Mouse (Mus musculus) midbrain, embryonic 16.5 days (tissue): ENCODE measurements at regions not wholly inside any gene's neighbourhood (a gene's known extent, or its start where the extent isn't known, plus 50 kb on each side); places are given as distances from the start of the nearest gene placed in this dataset.

ENCODE experiments used
- ATAC-seq: fragments of 200-750 bp; cut with Nextera tagmentation; 2 replicates; pipeline ENCODE4 v1.8.0; 2017; ENCODE audit warnings: moderate TSS enrichment
- H3K27ac ChIP-seq: fragments of 300-500 bp; sonication (generic); 2 replicates; pipeline ENCODE4 v1.5.1; 2014; ENCODE audit warnings: mild to moderate bottlenecking, low read length, mixed read lengths
- H3K27me3 ChIP-seq: fragments of 300-500 bp; sonication (generic); 2 replicates; pipeline ENCODE4 v1.6.1; 2014; ENCODE audit warnings: low read depth, low read length, mixed read lengths; ENCODE audit not compliant: control insufficient read depth, insufficient read depth
- H3K36me3 ChIP-seq: fragments of 300-500 bp; sonication (generic); 2 replicates; pipeline ENCODE4 v1.6.1; 2014; ENCODE audit warnings: mild to moderate bottlenecking, low read length, moderate library complexity, mixed read lengths; ENCODE audit not compliant: control insufficient read depth, insufficient read depth
- H3K4me1 ChIP-seq: fragments of 300-500 bp; sonication (generic); 2 replicates; pipeline ENCODE4 v1.6.1; 2014; ENCODE audit warnings: mild to moderate bottlenecking, low read length, mixed read lengths; ENCODE audit not compliant: control insufficient read depth, insufficient read depth
- H3K4me2 ChIP-seq: fragments of 300-500 bp; sonication (generic); 2 replicates; pipeline ENCODE4 v1.6.1; 2014; ENCODE audit warnings: mild to moderate bottlenecking, low read length, mixed read lengths
- H3K4me3 ChIP-seq: fragments of 300-500 bp; sonication (generic); 2 replicates; pipeline ENCODE4 v1.5.1; 2014; ENCODE audit warnings: low read depth, mild to moderate bottlenecking, low read length, moderate library complexity, mixed read lengths
- H3K9ac ChIP-seq: fragments of 300-500 bp; sonication (generic); 2 replicates; pipeline ENCODE4 v1.6.1; 2014; ENCODE audit warnings: low read depth, low read length, mixed read lengths
- H3K9me3 ChIP-seq: fragments of 300-500 bp; sonication (generic); replicated peaks from 2 replicates; pipeline ENCODE4 v1.6.1; 2014; ENCODE audit warnings: mild to moderate bottlenecking, low read length, mixed read lengths; ENCODE audit not compliant: control insufficient read depth, poor library complexity, severe bottlenecking
- WGBS: fragments of 180-500 bp; shearing (Covaris S2); extraction: QIAGEN DNeasy Blood & Tissue Kit; methylation state at CpG from one replicate; pipeline ENCODE4 v1.1.7; 2014; 5-methylcytosine and 5-hydroxymethylcytosine counted together

GRCm38 (mm10) chr9:47076946-47077345 is 78.4 kb downstream of the Gm4791 start:
- Histone ChIP-seq H3K4me2 (no peak overlapping the region), H3K9me3 (no peaks in the 10 kb centered on the region), H3K36me3 (no peaks in the 10 kb centered on the region), H3K27ac (no peak overlapping the region), H3K9ac (no peak overlapping the region), H3K4me3 (no peak overlapping the region), H3K27me3 (no peaks in the 10 kb centered on the region), H3K4me1 (peaks cover 9% of the 10 kb centered on the region)
- 6% methylated on average over 6 of the region's 6 CpGs for WGBS
- ATAC-seq = no peak

DNA sequence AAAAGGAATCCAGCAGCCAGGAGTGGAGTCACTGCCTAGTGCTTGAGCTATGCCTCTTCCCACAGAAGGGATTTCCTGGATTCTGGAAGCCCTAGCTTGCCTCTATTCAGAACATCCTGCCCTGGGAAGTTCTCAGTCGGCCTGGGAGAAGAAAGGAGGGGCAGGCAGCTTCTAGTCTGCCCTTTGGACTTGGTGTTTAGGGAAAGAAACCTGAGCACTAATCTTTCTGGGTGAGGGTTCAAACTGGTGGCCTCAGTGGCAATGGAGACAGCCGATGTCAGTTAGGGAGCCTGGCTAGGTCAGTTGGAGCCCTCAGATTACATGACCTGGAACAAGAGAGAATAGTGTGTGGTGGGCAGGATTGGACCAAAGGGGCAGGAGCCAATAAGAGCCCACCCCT is 78.9 kb downstream of the Gm4791 start:
- no peak for ATAC-seq
- H3K27me3 ChIP-seq = no peaks in the 10 kb centered on the region
- WGBS = 31% methylated on average over 2 of the region's 2 CpGs
- no peak overlapping the region for H3K4me2 ChIP-seq
- no peak overlapping the region for H3K4me3 ChIP-seq
- peaks cover 9% of the 10 kb centered on the region for H3K4me1 ChIP-seq
- no peak overlapping the region for H3K27ac ChIP-seq
- no peak overlapping the region for H3K9ac ChIP-seq
- no peaks in the 10 kb centered on the region for H3K9me3 ChIP-seq
- no peaks in the 10 kb centered on the region for H3K36me3 ChIP-seq

- H3K27ac ChIP-seq = no peak overlapping the region
- no peak overlapping the region for H3K4me2 ChIP-seq
- no peaks in the 10 kb centered on the region for H3K36me3 ChIP-seq
- H3K9ac ChIP-seq = no peak overlapping the region
- no peaks in the 10 kb centered on the region for H3K27me3 ChIP-seq
- no peaks in the 10 kb centered on the region for H3K9me3 ChIP-seq
- no peak for ATAC-seq
- peaks cover 9% of the 10 kb centered on the region for H3K4me1 ChIP-seq
- no peak overlapping the region for H3K4me3 ChIP-seq
- 93% methylated on average over 3 of the region's 3 CpGs for WGBS
These were observed 79.4 kb downstream of the Gm4791 start for GRCm38 (mm10) chr9:47077945-47078344.

- Histone ChIP-seq H3K4me1 (peaks cover 7% of the 10 kb centered on the region), H3K9me3 (no peaks in the 10 kb centered on the region), H3K9ac (no peak overlapping the region), H3K4me2 (no peak overlapping the region), H3K4me3 (no peak overlapping the region), H3K36me3 (no peaks in the 10 kb centered on the region), H3K27ac (no peak overlapping the region), H3K27me3 (no peaks in the 10 kb centered on the region)
- no peak for ATAC-seq
- WGBS = 95% methylated on average over 6 of the region's 6 CpGs
These were observed 82.9 kb downstream of the Gm4791 start for GRCm38 (mm10) chr9:47081407-47081806.

DNA sequence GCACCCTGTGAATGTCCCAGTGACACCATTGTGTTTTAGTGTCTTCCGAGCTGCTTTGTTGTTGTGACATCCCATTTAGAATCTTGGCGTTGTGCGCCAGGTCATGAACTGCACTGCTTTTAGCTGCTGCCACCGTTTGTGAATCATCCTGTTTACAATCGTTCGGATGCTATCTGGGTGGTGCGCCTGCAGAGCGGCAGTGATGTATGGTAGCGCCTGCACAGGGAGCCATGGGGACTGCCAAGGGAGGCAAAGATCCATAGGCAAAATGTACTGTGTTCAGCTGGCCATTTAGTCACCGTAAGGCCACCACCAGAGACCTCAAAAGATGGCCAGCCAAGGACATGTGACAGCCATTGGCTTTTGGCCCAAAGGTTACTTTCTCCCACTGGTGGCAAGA is 93.3 kb downstream of the Gm4791 start:
- Histone ChIP-seq H3K9me3 (no peaks in the 10 kb centered on the region), H3K27ac (no peak overlapping the region), H3K27me3 (no peaks in the 10 kb centered on the region), H3K4me1 (no peaks in the 10 kb centered on the region), H3K4me3 (no peak overlapping the region), H3K36me3 (no peaks in the 10 kb centered on the region), H3K9ac (no peak overlapping the region), H3K4me2 (no peak overlapping the region)
- ATAC-seq = no peak
- WGBS = 84% methylated on average over 10 of the region's 10 CpGs

- H3K4me1 ChIP-seq = no peaks in the 10 kb centered on the region
- H3K9me3 ChIP-seq = no peaks in the 10 kb centered on the region
- no peak overlapping the region for H3K9ac ChIP-seq
- H3K4me2 ChIP-seq = no peak overlapping the region
- H3K27me3 ChIP-seq = no peaks in the 10 kb centered on the region
- no peaks in the 10 kb centered on the region for H3K36me3 ChIP-seq
- no peak overlapping the region for H3K27ac ChIP-seq
- ATAC-seq = no peak
- no peak overlapping the region for H3K4me3 ChIP-seq
- WGBS = 86% methylated on average over 4 of the region's 4 CpGs
These were observed 97.1 kb downstream of the Gm4791 start for GRCm38 (mm10) chr9:47095656-47096055.

- ATAC-seq = no peak
- Histone ChIP-seq H3K27me3 (no peaks in the 10 kb centered on the region; the same call in 1 of the 2 replicates), H3K4me2 (no peak overlapping the region), H3K36me3 (no peaks in the 10 kb centered on the region), H3K4me3 (no peak overlapping the region), H3K9ac (no peak overlapping the region), H3K27ac (no peak overlapping the region), H3K4me1 (0 out of 2 replicates have a peak, but pooled peaks cover 4% of the 10 kb centered on the region), H3K9me3 (no peaks in the 10 kb centered on the region)
- WGBS = 77% methylated on average over 3 of the region's 3 CpGs
These were observed 104.8 kb downstream of the Gm4791 start for GRCm38 (mm10) chr9:47103316-47103715.

GRCm38 (mm10) chr9:47103966-47104365 is 105.4 kb downstream of the Gm4791 start:
- no peak overlapping the region for H3K27ac ChIP-seq
- no peak overlapping the region for H3K9ac ChIP-seq
- ATAC-seq = no peak
- 55% methylated on average over 5 of the region's 5 CpGs for WGBS
- no peak overlapping the region for H3K4me2 ChIP-seq
- peaks cover 8% of the 10 kb centered on the region; the same call in 1 of the 2 replicates for H3K4me1 ChIP-seq
- H3K4me3 ChIP-seq = no peak overlapping the region
- H3K9me3 ChIP-seq = no peaks in the 10 kb centered on the region
- no peaks in the 10 kb centered on the region for H3K36me3 ChIP-seq
- H3K27me3 ChIP-seq = no peaks in the 10 kb centered on the region; the same call in 1 of the 2 replicates

GRCm38 (mm10) chr9:47108096-47108495 is 109.6 kb downstream of the Gm4791 start:
- Histone ChIP-seq H3K9ac (no peak overlapping the region), H3K4me1 (peaks cover 12% of the 10 kb centered on the region; the same call in 1 of the 2 replicates), H3K27me3 (no peaks in the 10 kb centered on the region), H3K4me2 (no peak overlapping the region), H3K36me3 (no peaks in the 10 kb centered on the region), H3K4me3 (no peak overlapping the region), H3K27ac (no peak overlapping the region), H3K9me3 (no peaks in the 10 kb centered on the region)
- 47% methylated on average over 5 of the region's 5 CpGs for WGBS
- ATAC-seq = no peak

GRCm38 (mm10) chr9:47119253-47119652 is 120.7 kb downstream of the Gm4791 start:
- Histone ChIP-seq H3K4me1 (no peaks in the 10 kb centered on the region), H3K36me3 (no peaks in the 10 kb centered on the region), H3K9me3 (no peaks in the 10 kb centered on the region), H3K4me3 (no peak overlapping the region), H3K9ac (no peak overlapping the region), H3K4me2 (no peak overlapping the region), H3K27ac (no peak overlapping the region), H3K27me3 (no peaks in the 10 kb centered on the region)
- ATAC-seq = no peak
- 82% methylated on average over 8 of the region's 8 CpGs for WGBS
